Mouse (Mus musculus) ES-CJ7 (cell line): ENCODE data around the gene Plcg1.
A peak's percentile ranks its signal among the peaks of the same experiment; 100 is the strongest.

Experiments used
- DNase-seq: peaks from one replicate; pipeline ENCODE4 v3.0.0; 2011; ENCODE audit warnings: low read depth, low spot score

Gene Plcg1

GRCm38 (mm10) chr2:160731117-160731838 lies at the start of gene Plcg1:
Gene Plcg1, plus strand, starts transcription at chr2:160731300.
- peak; percentile 90 for DNase-seq

- peak; percentile 4 for DNase-seq
Measured at GRCm38 (mm10) chr2:160700271-160700670, 30.8 kb upstream of the Plcg1 start.

GRCm38 (mm10) chr2:160701603-160702002 lies 29.5 kb upstream of the Plcg1 start:
- no peak for DNase-seq

DNA sequence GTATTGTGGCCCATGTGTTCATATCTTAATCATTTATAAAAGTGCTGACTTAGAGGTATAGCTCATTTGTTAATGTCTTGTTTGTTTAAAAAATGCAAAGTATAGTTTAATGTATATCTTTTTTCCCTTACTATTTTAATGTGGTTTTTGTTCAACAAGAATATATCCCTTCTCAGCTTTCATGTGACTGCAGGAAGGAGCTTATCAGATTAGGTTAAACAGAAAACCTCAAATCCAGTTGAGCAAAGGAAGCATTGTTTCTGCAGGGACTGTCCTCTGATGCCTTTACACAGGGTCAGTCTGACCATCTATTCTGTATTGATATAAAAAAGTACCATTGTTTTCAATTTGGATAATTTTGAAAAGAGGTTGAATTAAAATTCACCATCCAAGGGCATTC lies 28.3 kb upstream of the Plcg1 start:
- DNase-seq: no peak

GRCm38 (mm10) chr2:160707673-160708072 lies 23.4 kb upstream of the Plcg1 start:
- no peak for DNase-seq

GRCm38 (mm10) chr2:160715463-160716030 lies 15.6 kb upstream of the Plcg1 start:
- DNase-seq: no peak

DNA sequence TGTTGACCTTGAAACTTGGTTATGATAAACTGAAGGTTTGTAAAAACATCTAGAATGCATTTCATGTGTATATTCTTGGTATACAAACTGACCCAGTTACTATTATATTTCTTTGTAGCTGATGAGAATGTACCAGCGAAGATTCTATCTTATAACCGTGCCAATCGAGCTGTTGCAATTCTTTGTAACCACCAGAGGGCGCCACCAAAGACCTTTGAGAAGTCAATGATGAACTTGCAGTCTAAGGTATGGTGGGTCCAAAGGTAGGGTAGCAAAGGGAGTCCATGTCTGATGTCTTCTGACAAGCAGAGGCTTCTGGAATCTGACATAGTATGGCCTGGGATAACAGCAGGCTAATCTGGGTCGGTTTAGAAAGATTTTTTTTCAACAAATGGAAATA lies 13.8 kb upstream of the Plcg1 start:
- peak; percentile 67 for DNase-seq

- no peak for DNase-seq
Measured at GRCm38 (mm10) chr2:160718811-160719210, 12.3 kb upstream of the Plcg1 start.

- no peak for DNase-seq
Measured at GRCm38 (mm10) chr2:160722714-160723113, 8.4 kb upstream of the Plcg1 start.

- DNase-seq: no peak
Measured at GRCm38 (mm10) chr2:160723613-160724375, 7.3 kb upstream of the Plcg1 start.

DNA sequence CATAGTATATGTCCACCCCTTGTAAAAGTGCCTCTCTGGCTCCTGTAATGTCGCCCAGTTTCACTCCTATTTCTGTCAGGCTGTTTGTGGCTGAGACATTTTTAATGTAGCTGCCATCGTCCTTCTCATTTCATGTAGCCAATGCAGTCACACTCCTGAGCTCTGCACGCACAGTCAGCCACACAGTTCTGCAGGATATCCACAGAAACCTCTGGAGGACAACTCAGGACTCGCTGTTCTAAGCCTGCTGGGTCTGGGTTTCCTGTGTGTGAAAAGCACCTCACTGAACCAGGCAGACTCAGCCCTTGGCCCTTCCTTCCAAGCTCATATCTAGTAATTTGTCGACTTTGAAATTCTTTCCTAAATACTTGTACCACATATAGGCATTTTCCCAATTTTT lies 6.6 kb upstream of the Plcg1 start:
- DNase-seq: no peak

- no peak for DNase-seq
Measured at GRCm38 (mm10) chr2:160725877-160726864, 4.9 kb upstream of the Plcg1 start.

DNA sequence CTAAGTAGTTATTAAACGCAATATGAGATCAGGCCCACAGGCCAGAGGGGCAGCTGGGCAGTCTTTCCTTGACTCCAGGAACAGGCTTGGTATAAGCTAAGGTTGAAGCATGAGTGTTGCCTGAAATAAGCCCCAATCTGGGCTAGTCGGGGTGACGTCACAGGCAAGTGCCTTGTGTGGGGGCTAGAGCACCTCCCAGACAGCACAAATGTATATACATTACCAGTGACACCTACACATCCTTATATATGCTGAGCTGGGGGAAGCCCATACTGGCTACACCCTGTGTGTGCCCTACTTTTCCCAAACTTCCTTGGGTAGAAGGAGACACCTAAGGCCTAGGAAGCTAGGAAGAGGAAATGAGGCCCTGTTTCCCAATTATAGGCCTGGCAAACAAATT lies 2.1 kb upstream of the Plcg1 start:
- DNase-seq: no peak

DNA sequence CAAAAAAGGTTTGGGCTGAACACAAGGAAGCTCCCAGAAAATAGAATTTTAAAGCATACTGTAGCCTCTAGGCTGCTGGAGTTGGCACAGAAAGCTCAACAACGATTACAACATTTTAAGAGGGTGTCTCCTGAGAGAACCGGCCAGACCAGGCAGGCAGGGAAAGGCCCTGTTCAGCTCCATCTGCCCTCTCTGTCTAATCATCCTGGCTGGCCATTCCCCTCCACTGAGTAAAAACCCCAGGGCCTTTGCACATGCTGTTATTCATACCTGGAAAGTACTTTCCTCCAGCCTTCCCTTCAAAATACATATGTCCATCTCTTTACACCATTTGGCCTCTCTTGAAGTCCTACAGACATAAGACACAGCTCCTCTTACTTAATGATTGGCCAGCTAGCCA lies 1.7 kb upstream of the Plcg1 start:
- no peak for DNase-seq

- DNase-seq: peak; percentile 41
Measured at GRCm38 (mm10) chr2:160729851-160730796, 976 bp upstream of the Plcg1 start.

GRCm38 (mm10) chr2:160730797-160731116 lies 343 bp upstream of the Plcg1 start:
- DNase-seq: no peak

- peak; percentile 36 for DNase-seq
Measured at GRCm38 (mm10) chr2:160731839-160732261, 750 bp downstream of the Plcg1 start.

DNA sequence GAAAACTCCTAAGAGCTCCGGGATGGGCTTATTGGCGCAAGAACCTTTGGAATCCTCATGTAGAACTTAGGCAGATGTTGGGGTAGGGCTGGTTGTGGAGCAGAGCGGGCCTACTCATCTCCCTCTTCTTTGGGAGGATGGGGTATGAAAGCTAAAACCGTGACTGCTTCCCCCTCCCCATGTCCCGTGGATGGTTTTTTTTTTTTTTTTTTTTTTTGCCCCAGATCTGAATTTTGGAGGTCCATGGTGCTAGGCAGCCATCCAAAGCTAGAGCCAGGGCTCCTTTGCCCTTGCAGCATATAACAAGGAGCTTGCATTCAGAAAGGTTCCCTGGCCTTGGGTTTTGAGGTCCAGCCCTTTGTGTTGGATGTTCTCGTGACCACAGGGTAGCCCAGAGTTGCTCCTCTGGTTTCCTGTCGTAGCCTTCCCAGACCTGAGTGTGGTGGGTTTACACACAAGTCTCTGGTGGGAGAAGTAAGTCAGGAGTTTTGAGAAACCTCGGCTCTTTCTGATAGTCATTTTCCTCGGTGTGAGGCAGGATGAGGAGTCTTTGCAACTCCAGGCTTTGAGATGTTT lies 1.4 kb downstream of the Plcg1 start:
- DNase-seq: no peak

DNA sequence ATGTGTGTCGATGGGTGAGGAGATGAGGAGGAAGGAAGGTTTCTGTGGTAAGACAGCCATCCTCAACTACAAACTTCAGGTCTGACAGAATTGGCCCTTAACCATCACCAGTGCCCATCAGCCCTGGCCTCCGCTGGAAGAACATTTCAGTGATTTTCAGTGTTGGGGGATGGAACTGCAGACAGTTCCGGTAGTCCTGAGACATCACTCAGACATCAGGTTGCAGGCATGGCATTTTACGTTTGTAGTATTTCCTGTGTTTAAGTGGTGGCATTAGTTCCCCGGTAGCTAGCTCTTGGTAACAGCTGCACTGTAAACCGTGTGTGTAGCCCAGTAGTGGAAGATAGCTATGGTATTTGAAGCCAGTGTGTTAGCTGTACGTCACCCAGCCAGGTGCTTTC lies 2.0 kb downstream of the Plcg1 start:
- DNase-seq: no peak

DNA sequence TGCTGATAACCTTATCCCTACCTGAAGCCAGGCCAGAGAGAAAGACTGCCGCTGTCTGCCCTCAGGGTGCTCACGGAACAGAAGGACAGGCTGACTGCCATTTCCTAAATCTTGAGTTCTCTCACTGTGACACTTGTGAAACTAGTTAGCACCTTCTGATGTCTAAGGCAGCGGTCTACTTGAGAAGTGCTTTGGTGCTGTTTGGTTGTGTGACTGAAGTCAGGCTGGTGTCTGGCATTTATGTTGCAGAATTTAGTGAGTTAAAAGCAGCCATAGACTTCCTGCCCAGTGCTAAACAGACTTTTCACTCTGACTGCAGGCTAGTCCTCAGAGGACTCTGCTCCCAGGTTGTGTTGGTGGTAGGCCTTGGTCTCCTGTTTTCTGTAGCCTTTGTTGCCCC lies 3.2 kb downstream of the Plcg1 start:
- no peak for DNase-seq
